Mouse (Mus musculus) thymus, postnatal 10 days (tissue): ENCODE measurements around the gene Isca2.

Source experiments
- DNase-seq, 2 experiments: peaks; one replicate each; pipeline ENCODE4 v3.0.0; 2021; ENCODE audit warnings: low spot score in 2 of 2

Gene Isca2

GRCm38 (mm10) chr12:84771981-84772520 is 1.0 kb upstream of the Isca2 start:
- DNase-seq = no peak

- peak in 1 of 2 experiments; percentile 32 for DNase-seq
These were observed 425 bp downstream of the Isca2 start for GRCm38 (mm10) chr12:84773476-84773875.

- no peak for DNase-seq
These were observed 1.3 kb downstream of the Isca2 start for GRCm38 (mm10) chr12:84774376-84774775.

DNA sequence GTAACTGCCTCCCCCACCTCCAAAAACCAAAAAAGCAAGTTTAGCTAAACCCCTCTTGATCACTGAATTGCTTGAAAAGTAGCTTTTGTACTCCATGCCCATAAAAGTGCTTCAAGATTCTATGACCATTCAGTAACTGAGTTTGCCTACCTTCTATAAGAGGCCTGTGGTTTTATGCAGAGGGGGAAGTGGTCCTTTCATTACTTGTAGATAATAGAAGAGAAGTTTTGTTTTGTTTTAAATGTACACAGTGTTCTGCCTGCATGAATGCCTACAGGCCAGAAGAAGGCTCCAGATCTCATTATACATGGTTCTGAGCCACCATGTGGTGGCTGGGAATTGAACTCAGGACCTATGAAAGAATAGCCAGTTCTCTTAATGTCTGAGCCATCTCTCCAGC is 3.2 kb downstream of the Isca2 start:
- DNase-seq = no peak

- peak; percentile 48 to 88 for DNase-seq
These were observed 11.7 kb downstream of the Isca2 start for GRCm38 (mm10) chr12:84784604-84785381.

- DNase-seq = no peak
These were observed 13.0 kb downstream of the Isca2 start for GRCm38 (mm10) chr12:84786091-84786490.

- DNase-seq = no peak
These were observed 17.8 kb downstream of the Isca2 start for GRCm38 (mm10) chr12:84790853-84791252.

DNA sequence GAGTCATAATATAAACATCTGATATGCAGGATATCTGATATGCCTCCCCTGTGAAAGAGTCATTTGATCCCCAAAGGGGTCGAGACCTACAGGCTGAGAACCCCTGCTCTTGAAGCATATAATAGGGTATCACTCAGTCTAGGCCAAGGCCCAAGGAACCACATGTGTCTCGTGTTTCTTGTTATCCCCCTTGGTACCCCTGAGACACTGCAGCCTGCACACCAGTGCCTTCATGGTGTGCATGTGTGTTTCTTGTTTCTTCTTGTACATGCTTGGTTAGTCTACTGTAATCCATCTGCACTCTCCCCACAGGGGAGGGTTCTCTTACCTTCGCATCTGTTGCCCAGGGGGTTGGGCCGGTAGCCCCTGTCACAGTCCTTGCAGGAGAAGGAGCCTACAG is 19.6 kb downstream of the Isca2 start:
- no peak for DNase-seq

DNA sequence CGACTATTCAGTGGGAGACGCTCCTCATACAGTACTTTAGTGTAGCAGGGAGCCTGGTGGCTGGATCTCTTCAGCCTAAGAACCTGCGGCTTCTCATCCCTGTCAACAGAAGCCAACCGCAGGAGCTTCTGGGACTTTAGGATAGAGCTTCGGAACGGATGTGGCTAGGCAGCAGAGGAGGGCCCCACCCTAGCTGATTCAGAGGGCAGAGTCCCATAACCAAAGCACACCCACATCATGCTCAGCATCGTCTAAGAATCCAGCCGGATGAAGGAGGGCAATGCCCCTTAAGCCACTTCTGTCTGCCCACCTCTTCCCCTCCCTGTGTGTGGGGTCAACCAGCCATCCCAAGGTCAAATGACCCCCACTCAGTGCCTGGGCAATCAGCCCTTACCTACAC is 21.6 kb downstream of the Isca2 start:
- DNase-seq = no peak

DNA sequence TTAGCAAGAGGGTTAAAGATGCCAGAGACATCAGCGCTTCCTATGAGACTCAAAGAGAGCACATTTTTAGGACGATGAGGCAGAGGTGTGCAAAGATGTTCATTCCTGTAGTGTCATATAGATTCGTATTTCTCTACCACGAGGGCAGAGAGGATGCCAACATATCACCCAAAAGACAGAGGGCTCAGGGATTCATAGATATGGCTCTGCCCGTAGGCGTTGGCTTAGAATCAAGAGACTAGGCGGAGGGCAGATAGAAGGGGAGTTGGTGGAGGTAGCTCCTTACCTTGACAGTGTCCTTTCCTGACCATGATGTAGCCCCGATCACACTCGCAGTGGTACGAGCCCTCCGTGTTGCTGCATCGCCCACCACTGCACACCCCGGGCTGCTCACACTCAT is 26.0 kb downstream of the Isca2 start:
- no peak for DNase-seq

DNA sequence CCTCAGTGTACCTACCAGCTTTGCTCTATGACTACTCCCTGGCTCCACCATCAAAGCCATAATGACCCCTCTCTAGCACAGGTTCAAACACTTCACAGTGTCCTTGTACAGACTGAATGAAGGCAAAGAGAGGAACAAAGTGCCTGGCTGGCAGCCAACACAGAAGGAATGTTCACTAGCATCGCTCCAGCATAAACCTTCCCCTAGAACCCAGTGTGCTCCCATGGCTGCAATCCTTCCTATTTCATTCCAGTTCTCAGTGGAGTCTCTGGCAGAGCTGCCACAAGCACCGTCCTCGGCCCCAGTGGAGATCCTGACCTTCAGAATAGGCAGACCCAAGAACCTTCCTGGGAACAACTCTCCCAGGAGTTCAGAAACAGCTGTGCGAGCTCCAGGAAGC is 27.4 kb downstream of the Isca2 start:
- no peak for DNase-seq

- no peak for DNase-seq
These were observed 28.6 kb downstream of the Isca2 start for GRCm38 (mm10) chr12:84801532-84802110.

DNA sequence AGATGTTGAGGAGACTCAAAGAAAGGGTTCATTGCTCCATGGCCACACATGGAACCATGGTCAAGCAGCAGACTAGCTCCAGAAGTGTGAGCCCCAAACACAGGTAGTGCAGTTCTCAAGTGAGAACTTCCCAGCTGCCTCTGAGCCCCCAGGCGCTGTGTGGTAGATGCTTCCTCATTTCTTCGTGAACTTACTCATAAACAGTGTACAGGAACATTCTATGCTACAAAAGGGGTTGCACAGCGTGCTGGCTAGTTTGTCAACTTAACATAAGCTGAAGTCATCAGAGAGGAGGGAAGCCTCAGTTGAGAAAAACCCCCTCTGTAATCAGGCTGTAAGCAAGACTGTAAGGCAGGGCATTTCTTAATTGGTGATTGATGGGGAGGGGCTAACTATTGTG is 29.6 kb downstream of the Isca2 start:
- DNase-seq = no peak

DNA sequence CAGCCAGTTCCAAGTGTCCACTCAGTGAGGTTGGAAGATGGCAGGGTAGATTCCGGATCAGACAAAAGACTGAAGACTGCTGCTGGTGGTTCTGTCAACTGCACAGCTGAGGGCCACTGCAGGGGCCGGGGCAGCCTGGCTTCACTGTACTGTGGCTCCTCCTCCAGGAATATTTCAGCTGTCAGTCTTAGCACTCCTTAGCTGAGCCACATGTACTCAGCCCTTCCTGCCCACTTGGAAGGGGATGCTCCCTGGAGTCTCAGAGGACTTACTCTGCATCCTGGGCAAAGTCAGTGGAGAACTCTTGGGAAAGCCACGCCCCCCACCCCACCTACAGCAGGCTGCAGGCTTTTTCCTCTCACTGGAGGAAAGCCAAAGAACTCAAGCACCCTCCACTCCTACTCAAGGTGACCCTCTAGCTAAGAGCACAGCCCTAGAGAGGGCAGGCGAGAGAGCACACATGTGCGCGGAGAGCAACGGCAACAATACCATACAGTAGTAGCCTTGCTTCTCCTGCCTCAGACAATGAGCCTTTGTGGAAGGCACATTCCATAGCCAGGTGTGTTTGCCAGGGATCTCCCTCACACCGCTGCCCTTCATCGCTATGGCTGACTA is 32.3 kb downstream of the Isca2 start:
- no peak for DNase-seq

- DNase-seq = no peak
These were observed 33.0 kb downstream of the Isca2 start for GRCm38 (mm10) chr12:84806010-84806409.

GRCm38 (mm10) chr12:84806726-84807125 is 33.7 kb downstream of the Isca2 start:
- no peak for DNase-seq

DNA sequence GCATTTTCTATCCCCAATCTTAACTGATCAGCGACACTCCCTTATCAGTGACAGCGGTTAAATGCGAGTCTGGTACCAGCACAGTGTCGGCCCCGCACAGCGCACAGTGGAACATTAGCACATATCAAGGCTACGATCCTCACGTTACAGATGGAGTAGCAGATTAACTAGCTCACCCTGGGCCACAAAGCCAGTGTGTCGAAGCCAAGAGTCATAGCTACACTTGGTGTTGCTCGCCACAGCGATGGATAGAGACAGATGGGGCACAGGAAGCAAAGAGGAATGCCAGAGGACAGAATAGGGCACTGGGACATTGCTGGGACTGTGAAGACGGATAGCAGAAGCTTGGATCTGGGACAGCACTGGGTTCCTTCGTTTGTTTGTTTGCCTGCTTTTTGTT is 34.3 kb downstream of the Isca2 start:
- DNase-seq = no peak

DNA sequence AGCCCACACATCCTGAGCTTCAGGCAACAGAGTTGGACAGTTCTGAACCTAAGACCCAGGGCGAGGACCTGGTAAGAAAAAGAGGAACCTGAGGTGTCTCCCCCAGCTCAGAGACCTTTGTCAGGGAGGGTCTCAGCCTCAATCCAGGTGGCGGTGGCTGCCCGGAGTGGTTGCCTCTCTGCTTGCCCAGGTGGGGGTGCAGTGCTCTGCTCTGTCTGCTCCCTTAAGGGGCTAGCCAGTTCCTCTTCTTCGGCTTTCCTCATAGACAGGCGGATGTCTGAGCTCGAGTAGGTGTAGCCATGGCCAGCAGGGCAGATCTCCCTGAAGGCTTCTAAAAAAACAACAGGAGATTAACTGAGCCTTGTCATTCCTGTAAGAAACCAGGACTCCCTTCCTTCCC is 36.0 kb downstream of the Isca2 start:
- no peak for DNase-seq

DNA sequence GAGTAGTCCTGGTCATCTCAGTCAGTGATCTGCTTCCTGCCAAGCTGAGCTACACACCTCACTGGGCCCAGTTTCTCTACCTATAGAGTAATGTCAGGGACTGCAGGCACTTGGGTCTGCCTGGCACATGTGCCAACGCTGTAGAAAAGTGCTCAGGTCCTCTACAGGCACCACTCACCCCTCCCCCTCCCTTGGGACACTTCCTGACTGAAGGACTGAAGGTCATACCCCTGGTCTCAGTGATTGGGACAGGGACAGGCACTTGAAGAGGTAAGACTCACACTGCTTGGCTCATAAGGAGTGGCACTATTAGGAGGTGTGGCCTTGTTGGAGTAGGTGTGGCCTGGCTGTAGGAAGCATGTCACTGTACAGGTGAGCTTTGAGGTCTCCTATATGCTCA is 37.8 kb downstream of the Isca2 start:
- no peak for DNase-seq

DNA sequence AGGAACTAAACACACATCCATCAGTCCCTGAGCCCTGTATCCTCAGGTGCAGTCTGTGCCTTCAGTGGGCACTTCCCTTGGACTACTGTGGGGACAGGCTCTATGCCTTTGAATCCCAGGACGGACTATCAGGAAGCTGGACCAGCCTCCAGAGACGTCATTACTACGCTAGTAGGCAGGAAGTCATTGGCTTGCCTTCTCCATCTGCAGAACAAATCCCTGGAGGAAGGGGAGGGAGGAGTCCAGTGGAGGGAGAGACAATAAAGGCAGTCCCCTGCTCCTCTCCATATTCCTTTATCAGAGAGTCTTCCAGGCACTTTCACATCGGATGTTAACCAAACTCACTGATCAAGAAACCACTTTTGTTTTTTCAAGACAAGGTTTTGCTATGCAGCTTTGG is 38.5 kb downstream of the Isca2 start:
- no peak for DNase-seq

GRCm38 (mm10) chr12:84812004-84812403 is 39.0 kb downstream of the Isca2 start:
- DNase-seq = no peak

DNA sequence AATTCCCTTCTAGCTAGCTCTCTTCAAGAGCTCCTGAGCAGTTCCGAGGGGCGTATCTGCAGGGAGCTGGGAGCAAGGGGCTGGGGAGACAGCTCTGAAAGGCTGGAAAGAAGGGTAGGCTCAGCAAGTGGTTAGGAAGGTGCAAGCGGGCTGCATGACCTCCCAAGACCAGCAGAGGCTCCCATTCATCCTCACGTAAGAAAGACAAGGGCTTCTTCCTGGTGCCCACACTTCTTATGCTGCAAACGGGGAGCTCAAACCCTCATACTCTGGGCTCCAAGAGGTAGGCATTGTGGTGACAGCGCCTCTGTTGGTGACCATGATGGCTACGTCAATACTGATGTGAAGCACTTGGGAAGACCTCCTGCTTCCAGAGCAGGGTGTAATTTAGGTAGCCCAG is 40.7 kb downstream of the Isca2 start:
- no peak for DNase-seq
